23 mouse cellular contexts compared by ENCODE assay signal in genomic region chr3:144432143-144432577, GRCm38 (mm10).
DNase-seq lines count a peak whose midpoint lies in the region; ATAC-seq lines count a peak whose summit lies in the region.
"Had no signal": no experiment of that assay in that cellular context is flagged by ENCODE, and none has a peak within 500 bp of the region (broad histone marks: within the 10 kb centered on the region; RNA-seq: fewer than 3 reads in every experiment).

No protein-coding gene starts in this region.

- peak; percentile 84 for ATAC-seq in activated CD4-positive, CD25-positive, alpha-beta regulatory T cell, adult 4 months
- peak; percentile 79 for ATAC-seq in inflammation-experienced regulatory T-cells, adult 6 months
- ATAC-seq: forebrain, embryonic 16.5 days had no signal

- DNase-seq in adrenal gland, adult 2 months = peak; percentile 48
- DNase-seq in adrenal gland, postnatal 4 days (ENCODE audit: low spot score in 2 of 2) = no peak
- peak; percentile 43 for DNase-seq in CD4-positive helper T cell, adult 2 months (ENCODE audit: low read depth, low spot score)
- no peak for DNase-seq in cerebellum, adult 18-20 months
- no peak for DNase-seq in yolk sac, embryonic 10.5 days (ENCODE audit: low spot score)
- no peak for DNase-seq in spleen, postnatal 14 days (ENCODE audit: low spot score in 2 of 2)
- DNase-seq: cerebellum, adult 11-12 months; cerebellum, postnatal 10 days; gastrocnemius, adult 2 months; gastrocnemius, postnatal 36 days; heart, adult 18-20 months; heart, postnatal 4 days; kidney, adult 18-20 months; kidney, postnatal 4 days; liver, embryonic 13.5 days; lung, adult 18-20 months; lung, postnatal 10 days; midbrain, embryonic 14.5 days; retina, postnatal 1 day; right cerebral cortex, postnatal 14 days had no signal

Comparison
In these comparisons a context has a peak if more than half of its experiments do, and no peak if none do; other contexts are left out.
1. DNase-seq: peak in adrenal gland, adult 2 months (single experiment) and CD4-positive helper T cell, adult 2 months (single experiment); none in adrenal gland, postnatal 4 days (0 of 2), cerebellum, adult 18-20 months (0 of 2), yolk sac, embryonic 10.5 days (single experiment) and spleen, postnatal 14 days (0 of 2).